Mouse (Mus musculus) thymus, adult 2 months (tissue): ENCODE measurements around the gene Egln3.

Source experiments
- CTCF ChIP-seq: fragments of 200-500 bp; IDR thresholded peaks from 2 replicates; pipeline ENCODE4 v1.5.1; 2012; ENCODE audit warnings: mild to moderate bottlenecking, control low read depth, low read length, moderate library complexity, borderline replicate concordance; ENCODE audit not compliant: control insufficient read depth, poor library complexity, insufficient read depth; ENCODE audit errors: extremely low read depth
- POLR2A ChIP-seq: fragments of 200-500 bp; IDR thresholded peaks from 2 replicates; pipeline ENCODE4 v1.6.1; 2012; ENCODE audit warnings: mild to moderate bottlenecking, low read length, control low read depth, moderate library complexity; ENCODE audit not compliant: control insufficient read depth, poor library complexity, insufficient read depth; ENCODE audit errors: extremely low read depth

DNA sequence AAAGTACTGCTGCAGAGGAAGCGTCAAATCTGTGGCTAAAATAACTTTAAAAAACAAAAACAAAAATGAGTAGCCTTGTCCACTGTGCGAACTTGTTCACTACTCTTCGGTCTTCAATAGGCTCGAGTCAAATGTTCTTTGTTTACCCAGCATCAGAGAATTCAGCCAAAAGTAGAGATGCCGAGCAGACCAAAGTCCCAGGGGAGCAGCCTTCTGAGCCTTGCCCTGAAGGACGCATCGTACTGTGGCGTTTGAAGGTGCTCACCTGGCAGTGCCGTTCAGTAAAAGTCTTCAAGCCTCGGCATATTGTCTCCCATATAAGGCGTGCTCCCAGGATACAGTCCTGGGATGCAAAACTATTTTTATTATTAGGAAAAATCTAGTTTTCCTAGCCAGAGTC lies 5.8 kb downstream of the Egln3 start:
- TF ChIP-seq CTCF (no peak), POLR2A (no peak)
